Mouse (Mus musculus) neutrophil, adult 5-6 weeks (primary cell): ENCODE data around the gene Notum. TPM values are rescaled to one million over a fixed set of nuclear protein-coding genes. Genes with fewer than 3 reads are reported as not detected.

Experiments
- ATAC-seq: fragments of 151-379, 151-347 bp; 2 replicates; pipeline ENCODE4 v1.8.0; 2017; ENCODE audit warnings: mild to moderate bottlenecking, moderate TSS enrichment; ENCODE audit not compliant: insufficient number of reproducible peaks, poor library complexity, low FRiP score, severe bottlenecking; ENCODE audit errors: extremely low read depth
- total RNA-seq: library from RNA; stranded (forward); fragments of 200-1000 nt; gene quantifications from 2 replicates; pipeline ENCODE4 v1.2.3, GENCODE M21; 2017

Gene Notum
- total RNA-seq, 1 experiment from 2014 or later = not detected

DNA sequence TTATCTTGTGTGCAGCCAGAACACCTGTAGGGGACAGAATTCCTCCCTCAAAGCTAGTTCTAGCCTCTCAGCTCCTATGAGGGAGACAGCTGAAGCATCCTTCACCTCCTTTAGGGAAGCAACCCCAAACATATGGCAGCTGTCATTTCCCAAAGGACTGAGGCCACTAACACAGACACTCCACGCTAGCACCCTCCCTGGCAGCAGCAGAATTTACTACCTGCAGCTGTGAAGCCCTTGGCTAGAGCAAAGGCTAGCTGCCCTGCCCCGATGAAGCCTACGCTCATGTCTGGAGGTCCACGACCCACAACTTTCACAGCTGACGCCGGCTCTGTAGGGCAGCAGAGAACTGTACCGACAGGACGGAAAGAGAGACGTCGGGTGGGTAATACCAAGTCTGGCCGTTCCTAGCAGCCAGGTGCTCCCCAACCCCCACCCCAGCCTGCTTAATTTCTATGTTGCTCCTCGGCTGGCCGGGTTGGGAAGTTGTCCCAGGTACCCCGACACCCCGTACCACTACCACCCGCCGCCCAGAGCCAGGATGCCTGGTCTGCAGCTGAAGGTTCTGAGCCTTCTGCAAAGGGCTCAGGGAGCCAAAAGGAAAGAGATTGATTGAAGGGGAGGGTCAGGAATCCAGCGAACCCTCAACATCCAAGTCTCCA lies 17.9 kb downstream of the Notum start:
- ATAC-seq = no peak

DNA sequence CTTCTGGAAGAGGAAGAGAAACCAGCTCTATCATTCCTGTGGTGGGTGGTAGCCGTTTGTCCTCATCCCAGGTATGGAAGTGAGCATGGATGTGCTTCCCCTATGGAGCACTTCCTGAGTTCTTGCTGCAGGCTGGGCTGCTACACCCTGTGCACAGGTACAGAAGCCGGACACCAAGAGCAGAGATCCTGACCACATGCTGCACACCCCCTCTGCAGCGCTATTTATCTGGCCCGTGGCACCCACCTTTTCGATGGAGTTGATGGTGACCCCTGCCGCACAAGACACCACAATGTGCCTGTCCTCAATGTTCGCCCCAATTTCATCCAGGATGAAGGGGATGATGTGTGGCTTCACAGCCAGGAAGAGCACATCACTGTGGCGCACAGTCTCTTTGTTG lies 19.1 kb downstream of the Notum start:
- no peak for ATAC-seq

- no peak for ATAC-seq
Measured at GRCm38 (mm10) chr11:120641255-120641654, 19.7 kb downstream of the Notum start.

DNA sequence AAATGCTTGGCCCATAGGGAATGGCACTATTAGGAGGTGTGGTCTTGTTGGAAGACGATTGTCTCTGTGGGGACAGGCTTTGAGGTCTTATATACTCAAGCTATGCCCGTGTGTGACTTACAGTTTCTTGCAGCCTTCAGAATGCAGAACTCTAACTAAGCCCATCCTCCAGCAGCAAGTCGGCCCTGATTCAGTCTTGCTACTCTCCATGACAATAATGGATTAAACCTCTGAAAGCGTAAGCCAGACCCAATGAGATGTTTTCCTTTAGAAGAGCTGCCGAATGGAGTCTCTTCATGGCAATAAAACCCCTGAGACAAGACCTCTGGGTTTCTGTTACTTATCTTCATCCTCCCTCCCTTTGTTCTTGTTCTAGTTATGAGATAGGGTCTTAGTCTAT lies 26.2 kb downstream of the Notum start:
- ATAC-seq = no peak

DNA sequence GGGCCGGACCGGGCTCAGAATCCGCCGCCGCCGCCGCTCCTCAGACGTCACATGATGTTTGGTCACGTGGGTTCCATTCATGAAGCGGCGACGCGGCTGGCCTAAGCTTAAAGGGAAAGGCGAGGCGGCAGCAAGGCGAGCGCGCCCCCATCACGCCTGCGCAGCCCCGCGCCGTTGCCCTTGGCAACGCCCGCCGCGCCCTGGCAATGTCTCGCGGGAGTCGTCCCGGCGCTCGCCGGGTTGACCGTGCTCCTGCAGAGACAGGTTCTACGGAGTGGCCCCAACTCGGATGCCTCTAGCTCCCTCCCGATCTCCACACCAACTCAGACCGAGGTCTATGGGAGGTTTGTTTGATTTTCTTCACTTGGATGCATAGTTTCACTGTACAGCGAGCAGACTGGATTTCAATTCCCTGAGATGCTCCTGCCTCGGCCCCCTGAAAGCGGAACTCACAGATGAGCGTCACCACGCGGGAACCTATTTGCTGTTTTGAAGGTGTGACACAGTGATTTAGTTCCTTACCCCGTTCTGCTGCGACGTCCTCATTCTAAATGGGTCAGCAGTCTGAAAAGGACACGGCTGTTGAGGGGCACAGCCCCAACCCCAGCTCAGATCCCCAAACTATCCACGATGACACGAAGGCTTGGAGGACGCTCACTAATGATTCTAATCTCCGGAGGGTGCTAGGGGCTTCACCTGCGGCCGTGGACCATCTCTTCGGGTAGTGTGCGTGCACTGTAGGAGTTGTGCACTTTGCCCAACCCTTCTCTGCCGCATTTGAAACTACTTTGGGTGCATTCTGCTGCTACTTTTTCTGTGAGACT lies 27.2 kb downstream of the Notum start, which contains the start of gene Mafg:
Mafg (minus strand) TSS at position 81 of the 824 bp plus-strand sequence.
- ATAC-seq = peak; percentile 40

DNA sequence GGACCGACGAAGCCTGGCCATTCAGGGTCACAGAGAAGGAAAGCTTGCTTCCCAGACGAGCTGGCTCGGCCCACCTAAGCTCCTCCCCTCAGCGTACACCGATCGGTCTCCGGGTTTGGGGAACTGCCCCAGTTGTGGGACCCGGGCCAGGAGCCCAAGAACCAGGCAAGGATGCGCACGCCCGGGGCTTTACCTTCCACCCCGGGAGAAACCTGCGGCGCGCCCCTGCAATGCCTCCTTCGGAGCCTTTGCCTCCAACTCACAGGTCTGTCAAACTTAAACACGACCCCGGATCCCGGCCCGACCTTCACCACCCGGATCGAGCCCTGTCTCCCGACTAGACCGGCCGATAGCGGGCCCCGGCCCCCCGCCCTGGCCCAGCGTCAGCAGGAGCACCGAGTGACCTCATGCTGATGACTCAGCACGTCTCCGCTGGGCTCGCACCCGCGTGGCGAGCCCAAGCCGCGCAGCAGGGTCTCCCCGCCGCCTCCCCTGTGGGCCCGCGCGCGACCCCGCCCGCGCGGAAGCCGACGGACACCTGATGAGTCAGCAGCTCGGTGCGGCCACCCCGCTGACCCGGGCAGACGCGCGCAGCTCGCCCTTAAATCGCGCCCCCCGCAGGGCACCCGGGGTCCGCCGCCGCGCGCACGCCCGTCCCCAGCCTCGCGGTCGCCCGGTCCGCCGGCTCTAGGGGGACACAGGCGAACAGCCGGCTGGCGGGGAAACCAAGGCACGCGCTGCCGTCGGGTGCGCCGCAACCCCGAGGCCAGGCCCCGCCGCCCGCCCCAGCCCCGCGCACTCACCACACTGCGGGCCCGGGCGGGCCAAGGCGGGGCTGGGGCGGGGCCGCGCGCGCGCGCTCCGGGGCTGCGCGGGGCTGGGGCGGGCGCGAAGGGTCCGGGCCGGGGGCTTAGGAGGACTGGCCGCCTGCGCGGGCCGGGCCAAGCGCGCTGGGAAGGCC lies 28.1 kb downstream of the Notum start:
- no peak for ATAC-seq

GRCm38 (mm10) chr11:120631726-120632448 lies 29.1 kb downstream of the Notum start:
- ATAC-seq = no peak

DNA sequence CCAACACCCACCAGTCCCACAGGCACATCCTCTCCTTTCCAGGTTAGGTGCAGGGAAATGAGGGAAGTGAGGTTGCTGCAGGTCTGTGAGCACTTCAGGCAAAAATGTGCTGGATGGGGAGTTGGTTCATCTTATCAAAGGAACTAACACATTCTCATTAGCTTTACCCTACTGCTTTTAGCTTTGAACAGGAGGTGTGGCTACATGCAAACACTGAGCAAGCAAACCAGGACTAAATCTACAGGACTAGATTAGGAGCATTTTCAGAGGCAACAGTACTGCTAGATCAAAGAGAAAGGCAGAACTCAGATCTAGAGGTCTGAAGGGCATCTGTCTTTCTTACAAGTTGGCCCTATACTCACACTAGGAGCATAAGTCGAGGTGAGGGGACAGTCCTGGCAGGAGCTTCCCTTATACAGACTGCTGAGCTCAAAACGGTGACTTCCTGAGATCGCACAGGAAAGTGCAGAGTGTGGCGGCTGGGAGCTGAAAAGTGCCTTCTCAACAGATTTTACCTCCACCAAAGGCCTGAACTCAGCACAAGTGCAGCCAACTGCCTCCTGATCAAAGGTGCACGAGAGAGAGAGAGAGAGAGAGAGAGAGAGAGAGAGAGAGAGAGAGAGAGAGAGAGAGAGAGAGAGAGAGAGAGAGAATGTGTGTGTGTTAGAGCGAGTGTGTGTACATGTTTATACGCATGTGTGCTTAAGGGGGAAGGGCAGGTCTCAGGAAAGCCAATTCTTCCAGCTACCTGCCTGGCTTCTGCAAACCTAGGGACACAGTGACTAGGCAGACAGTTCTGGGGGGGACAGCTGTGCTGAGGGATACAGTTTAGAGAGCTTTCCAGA lies 29.9 kb downstream of the Notum start:
- ATAC-seq = no peak

DNA sequence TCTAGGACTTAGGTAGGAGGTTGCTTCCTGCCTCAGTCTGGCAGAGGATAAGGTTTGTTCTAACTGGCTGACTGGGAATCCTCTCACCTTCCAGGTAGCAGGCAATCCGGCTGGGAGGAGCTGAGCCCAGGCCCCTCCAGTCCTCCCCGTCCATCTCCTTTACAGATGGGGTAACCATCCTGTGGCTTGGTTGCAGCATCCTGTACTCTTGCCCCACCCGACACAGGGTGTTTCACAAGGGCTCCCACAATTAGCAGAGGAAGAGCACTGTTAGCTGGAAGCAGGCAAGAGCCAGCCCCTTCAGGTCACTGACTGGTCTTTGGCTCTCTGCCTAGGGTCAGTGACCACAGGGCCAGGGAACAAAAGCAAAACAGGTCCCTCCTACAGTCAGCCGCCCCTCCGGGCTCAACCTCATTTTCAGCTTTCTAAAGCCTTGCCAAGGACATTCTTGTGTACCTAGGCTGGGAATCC lies 30.5 kb downstream of the Notum start:
- ATAC-seq = peak; percentile 55

DNA sequence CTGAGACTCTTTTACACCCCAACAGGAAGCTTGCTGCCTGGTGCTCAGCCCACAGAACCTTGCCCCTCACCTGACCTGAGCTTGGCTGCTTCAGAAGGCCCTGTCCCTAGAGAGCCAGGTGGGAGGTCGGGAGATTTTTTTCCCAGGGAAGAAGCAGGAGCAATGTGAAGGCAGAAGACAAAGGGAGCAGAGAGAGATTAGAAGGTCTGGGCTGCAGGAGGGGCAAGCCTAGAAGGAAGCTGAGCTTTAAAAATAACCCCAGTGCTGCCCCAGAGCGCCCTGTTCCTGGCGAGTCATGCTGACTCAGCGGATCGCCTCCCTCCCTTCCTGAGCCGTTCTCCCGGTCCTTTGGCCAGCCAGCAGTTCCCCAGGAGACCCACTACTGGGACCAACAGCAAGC lies 31.1 kb downstream of the Notum start:
- no peak for ATAC-seq

DNA sequence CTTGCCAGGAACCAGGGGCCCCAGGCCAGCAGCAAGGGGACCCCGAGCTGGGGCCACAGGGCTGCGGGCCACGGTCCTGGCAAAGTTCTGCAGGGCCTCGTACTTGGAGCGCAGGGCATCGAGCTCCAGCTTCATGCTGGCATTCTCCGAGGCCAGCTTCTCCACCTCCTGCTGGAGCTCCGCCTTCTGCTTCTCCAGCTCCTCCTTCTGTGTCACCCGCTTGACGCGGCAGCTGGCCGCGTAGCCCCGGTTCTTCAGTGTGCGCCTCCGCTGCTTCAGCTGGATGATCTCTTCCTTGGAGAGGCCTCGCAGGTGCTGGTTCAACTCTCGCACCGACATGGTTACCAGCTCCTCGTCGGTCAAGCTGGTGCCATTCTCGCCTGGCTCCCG lies 31.6 kb downstream of the Notum start:
- peak; percentile 31; the same call in 1 of the 2 replicates for ATAC-seq

GRCm38 (mm10) chr11:120628601-120629340 lies 32.2 kb downstream of the Notum start:
- ATAC-seq = no peak

- peak; percentile 58 for ATAC-seq
Measured at GRCm38 (mm10) chr11:120627468-120628300, 33.3 kb downstream of the Notum start.

GRCm38 (mm10) chr11:120626785-120627467 lies 34.0 kb downstream of the Notum start:
- no peak for ATAC-seq

- no peak for ATAC-seq
Measured at GRCm38 (mm10) chr11:120625152-120625775, 35.7 kb downstream of the Notum start, which contains the start of gene Sirt7. Gene Sirt7, minus strand, starts transcription at chr11:120625240.
